Mouse (Mus musculus) lung, embryonic 15.5 days (tissue): ENCODE measurements around the gene Kctd2. TPM values are rescaled to one million over a fixed set of nuclear protein-coding genes. Genes with fewer than 3 reads are reported as not detected.

Source experiments
- ATAC-seq: fragments of 200-750 bp; cut with Nextera tagmentation; 2 replicates; pipeline ENCODE4 v1.8.0; 2017; ENCODE audit warnings: moderate number of reproducible peaks, borderline replicate concordance; ENCODE audit not compliant: low FRiP score, low TSS enrichment; ENCODE audit errors: extremely low read depth
- H3K27ac ChIP-seq: fragments of 300-500 bp; sonication (generic); 2 replicates; pipeline ENCODE4 v1.5.1; 2015; ENCODE audit warnings: moderate library complexity, mild to moderate bottlenecking, inconsistent platforms
- H3K27me3 ChIP-seq: fragments of 300-500 bp; sonication (generic); 2 replicates; pipeline ENCODE4 v1.6.1; 2015; ENCODE audit warnings: inconsistent platforms
- H3K36me3 ChIP-seq: fragments of 300-500 bp; sonication (generic); 2 replicates; pipeline ENCODE4 v1.6.1; 2015; ENCODE audit warnings: inconsistent platforms
- H3K4me1 ChIP-seq: fragments of 300-500 bp; sonication (generic); 2 replicates; pipeline ENCODE4 v1.6.1; 2015; ENCODE audit warnings: inconsistent platforms
- H3K4me2 ChIP-seq: fragments of 300-500 bp; sonication (generic); 2 replicates; pipeline ENCODE4 v1.6.1; 2015; ENCODE audit warnings: inconsistent platforms, mild to moderate bottlenecking, moderate library complexity
- H3K4me3 ChIP-seq: fragments of 300-500 bp; sonication (generic); 2 replicates; pipeline ENCODE4 v1.5.1; 2015; ENCODE audit warnings: mild to moderate bottlenecking, inconsistent platforms
- H3K9ac ChIP-seq: fragments of 300-500 bp; sonication (generic); 2 replicates; pipeline ENCODE4 v1.6.1; 2015; ENCODE audit warnings: inconsistent platforms
- H3K9me3 ChIP-seq: fragments of 300-500 bp; sonication (generic); 2 replicates; pipeline ENCODE4 v1.6.1; 2016; ENCODE audit warnings: inconsistent platforms
- WGBS: fragments of 180-500 bp; shearing (Covaris S2); methylation state at CpG from one replicate; pipeline ENCODE4 v1.1.7; 2015; 5-methylcytosine and 5-hydroxymethylcytosine counted together
- polyA plus RNA-seq: library from polyadenylated mRNA; unstranded; fragments of >200 nt; fragmentation: Nextera tagmentation; extraction: Ambion mirVana; gene quantifications from 2 replicates; pipeline ENCODE4 v1.2.1, GENCODE M21; 2015

Kctd2 gene
- polyA plus RNA-seq, 1 experiment from 2014 or later = 17.8 TPM

DNA sequence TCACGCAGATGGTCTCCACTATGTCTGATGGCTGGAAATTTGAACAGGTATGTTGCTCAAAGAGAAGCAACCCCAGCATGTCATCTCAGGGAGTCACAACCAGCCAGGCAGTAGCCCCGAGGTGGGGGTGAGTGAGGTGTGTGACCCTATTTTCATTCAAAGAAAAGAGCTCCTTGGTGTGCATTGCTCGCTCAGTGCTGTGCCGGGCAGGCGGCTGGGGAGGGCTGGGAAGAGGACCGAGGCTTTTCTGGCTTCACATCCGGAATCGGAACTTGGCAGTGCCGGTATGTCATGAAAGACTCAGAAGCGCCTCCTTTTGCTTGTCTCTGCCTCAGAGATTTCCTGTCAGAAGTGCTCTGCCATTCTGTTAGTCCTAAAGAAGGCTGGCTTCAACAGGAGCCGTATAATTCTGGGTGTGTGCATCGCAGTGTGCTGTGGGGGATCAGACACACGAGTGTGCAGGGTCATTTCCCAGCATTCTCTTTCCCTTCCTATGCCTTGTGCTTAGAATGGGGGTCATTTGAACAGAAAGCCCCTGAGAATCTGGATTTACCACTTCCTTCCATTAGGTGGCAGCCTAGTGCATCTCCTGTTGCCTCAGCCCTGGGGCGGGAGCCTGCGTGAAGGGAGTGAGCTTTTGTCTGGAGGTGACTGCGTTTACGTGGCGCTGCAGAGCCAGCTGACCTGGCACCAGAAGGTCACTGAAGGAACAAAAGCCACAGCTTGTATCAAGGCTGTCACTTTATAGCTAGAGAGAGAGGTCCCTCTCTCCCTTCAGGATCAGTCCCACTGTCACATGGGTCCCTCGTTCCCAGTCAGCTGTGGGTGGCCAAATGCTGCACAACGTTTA, 7.8 kb downstream of the Kctd2 start:
- H3K36me3 ChIP-seq = peaks cover 57% of the 10 kb centered on the region

DNA sequence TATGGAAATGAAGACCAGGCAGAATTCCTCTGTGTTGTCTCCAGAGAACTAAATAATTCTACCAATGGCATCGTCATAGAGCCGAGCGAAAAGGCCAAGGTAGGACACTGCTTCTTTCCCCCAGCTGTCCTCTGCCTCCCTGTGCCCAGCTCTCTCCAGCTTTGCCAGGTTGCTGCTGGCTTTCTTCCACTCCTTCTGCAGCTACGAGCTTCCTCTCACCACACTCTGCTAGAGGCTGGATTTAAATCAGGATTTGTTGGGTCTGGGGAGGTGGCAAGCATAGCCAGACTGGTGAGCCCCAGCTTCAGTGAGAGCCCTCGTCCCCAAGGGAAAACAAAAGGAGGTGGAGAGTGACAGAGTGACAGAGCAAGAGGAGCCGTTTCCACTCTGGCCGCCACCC, 9.4 kb downstream of the Kctd2 start:
- Histone ChIP-seq H3K9me3 (no peaks in the 10 kb centered on the region), H3K4me1 (peaks cover 10% of the 10 kb centered on the region), H3K4me3 (no peak overlapping the region), H3K27ac (no peak overlapping the region), H3K9ac (no peak overlapping the region), H3K27me3 (no peaks in the 10 kb centered on the region), H3K36me3 (peaks cover 56% of the 10 kb centered on the region), H3K4me2 (no peak overlapping the region)
- 80% methylated on average over 7 of the region's 7 CpGs for WGBS
- no peak for ATAC-seq

More for the DNA sequence above, 7.8 kb downstream of the Kctd2 start:
- peak; percentile 65; the same call in 1 of the 2 replicates for ATAC-seq
- WGBS = 33% methylated on average over 20 of the region's 20 CpGs
- Histone ChIP-seq H3K27me3 (no peaks in the 10 kb centered on the region), H3K9me3 (no peaks in the 10 kb centered on the region), H3K27ac (peak overlapping the region; percentile 57), H3K4me2 (peak overlapping the region; percentile 25), H3K4me1 (peaks cover 10% of the 10 kb centered on the region), H3K9ac (no peak overlapping the region), H3K4me3 (no peak overlapping the region)

DNA sequence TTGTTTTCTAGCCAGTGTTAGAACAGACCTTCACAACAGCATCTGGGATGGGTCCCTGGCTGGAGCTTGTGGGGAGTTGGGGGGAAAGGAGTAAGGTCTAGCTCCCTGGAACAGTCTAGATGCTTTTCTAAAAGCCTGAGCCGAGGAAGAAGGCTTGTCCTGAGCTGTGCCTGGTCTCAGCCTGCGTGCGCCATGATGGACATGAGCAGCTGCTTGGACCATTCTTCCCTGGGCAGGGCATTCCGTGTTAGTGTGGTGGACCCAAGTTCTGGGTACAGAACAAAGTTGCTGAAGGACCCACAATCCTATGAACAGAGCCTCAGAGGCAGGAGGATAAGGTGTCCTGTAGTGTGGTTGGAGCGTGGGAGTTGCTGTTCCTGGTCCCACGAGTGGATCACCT, 10.6 kb downstream of the Kctd2 start:
- no peaks in the 10 kb centered on the region for H3K9me3 ChIP-seq
- H3K27ac ChIP-seq = no peak overlapping the region
- WGBS = 93% methylated on average over 6 of the region's 6 CpGs
- H3K27me3 ChIP-seq = no peaks in the 10 kb centered on the region
- peaks cover 16% of the 10 kb centered on the region for H3K4me1 ChIP-seq
- H3K9ac ChIP-seq = no peak overlapping the region
- peaks cover 51% of the 10 kb centered on the region for H3K36me3 ChIP-seq
- ATAC-seq = no peak
- H3K4me2 ChIP-seq = no peak overlapping the region
- H3K4me3 ChIP-seq = no peak overlapping the region

DNA sequence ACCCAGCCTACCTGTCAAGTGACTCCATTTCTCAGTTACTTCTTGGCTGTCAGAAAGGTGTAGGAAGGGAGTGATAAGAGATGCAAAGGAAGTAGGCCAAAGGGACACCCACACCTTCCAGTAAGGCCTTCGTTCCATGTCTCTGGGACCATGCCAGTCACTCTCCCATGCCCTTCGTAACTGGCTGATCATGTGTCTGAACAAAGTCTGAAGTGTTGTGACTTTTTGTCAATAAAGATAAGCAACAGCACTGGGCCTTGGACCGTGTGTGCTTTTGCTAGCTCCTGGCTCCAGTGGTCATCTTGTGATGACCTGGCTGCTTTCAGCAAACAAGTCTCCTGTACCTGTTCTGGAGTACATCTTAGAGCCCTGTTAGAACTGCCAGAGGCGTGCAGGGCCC, 12.9 kb downstream of the Kctd2 start:
- WGBS = 53% methylated on average over 4 of the region's 4 CpGs
- Histone ChIP-seq H3K9me3 (no peaks in the 10 kb centered on the region), H3K4me1 (peaks cover 17% of the 10 kb centered on the region), H3K27ac (no peak overlapping the region), H3K4me3 (no peak overlapping the region), H3K27me3 (no peaks in the 10 kb centered on the region), H3K9ac (no peak overlapping the region), H3K4me2 (no peak overlapping the region), H3K36me3 (peaks cover 39% of the 10 kb centered on the region)
- ATAC-seq = no peak

DNA sequence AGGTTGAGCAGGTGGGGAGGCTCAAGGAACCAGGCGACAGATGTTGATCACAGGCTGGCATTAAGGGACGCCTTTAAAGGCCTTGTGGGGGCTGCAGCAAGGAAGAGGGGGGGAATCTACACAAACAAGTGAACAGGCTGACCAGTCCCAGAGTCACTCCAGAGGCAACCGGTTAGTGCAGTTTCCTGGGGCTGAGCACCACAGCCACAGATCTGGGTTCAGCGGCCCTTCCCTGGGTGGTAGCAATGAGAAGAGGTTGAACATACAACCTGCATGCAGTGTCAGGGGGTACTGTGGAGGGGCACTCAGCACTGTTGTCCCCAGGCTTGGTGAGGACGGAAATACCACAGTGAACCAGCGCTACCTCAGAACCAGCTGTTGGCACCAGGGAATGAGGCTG, 13.4 kb downstream of the Kctd2 start:
- no peak for ATAC-seq
- Histone ChIP-seq H3K4me1 (peaks cover 14% of the 10 kb centered on the region), H3K9me3 (no peaks in the 10 kb centered on the region), H3K4me2 (no peak overlapping the region), H3K27me3 (no peaks in the 10 kb centered on the region), H3K9ac (no peak overlapping the region), H3K27ac (no peak overlapping the region), H3K36me3 (peaks cover 39% of the 10 kb centered on the region), H3K4me3 (no peak overlapping the region)
- WGBS = 56% methylated on average over 6 of the region's 6 CpGs

DNA sequence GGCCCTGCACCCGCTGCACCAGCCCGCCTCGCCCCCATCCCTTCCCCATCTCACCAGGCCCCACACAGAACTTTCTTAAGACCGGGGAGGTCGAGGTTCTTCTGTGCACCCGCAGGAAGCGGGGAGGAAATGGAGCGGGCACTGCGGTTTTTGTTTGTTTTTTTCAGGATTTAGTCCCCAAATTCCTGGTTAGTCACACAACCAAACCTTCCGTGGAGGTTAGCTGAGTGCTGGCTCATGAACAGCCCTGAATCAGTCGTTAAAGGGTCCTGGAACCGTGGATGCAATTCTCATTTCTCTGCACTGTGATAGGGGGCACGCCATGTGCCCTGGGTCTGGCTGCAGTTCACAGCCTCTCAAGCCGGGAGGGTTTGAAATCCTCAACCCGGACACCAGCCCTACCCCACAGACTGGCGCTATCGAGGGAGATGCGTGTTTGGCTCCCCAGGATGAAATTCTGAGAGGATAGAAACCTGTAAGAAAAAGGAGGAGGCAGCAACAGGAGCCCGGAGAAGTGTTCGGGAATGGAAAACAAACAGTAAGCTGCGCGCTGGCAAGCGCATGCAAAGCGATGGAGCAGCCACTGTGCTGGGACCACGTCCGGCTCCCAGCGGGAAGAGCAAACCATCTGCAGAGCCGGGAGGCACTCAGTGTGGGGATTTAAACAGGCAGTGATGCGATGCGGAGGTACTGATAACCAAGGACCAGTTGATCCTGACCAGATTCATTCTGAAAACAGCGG, 15.8 kb downstream of the Kctd2 start:
- no peaks in the 10 kb centered on the region for H3K9me3 ChIP-seq
- H3K27me3 ChIP-seq = no peaks in the 10 kb centered on the region
- H3K36me3 ChIP-seq = peaks cover 16% of the 10 kb centered on the region
- no peak for ATAC-seq
- H3K4me2 ChIP-seq = peak overlapping the region; percentile 63
- WGBS = 2% methylated on average over 31 of the region's 31 CpGs
- H3K9ac ChIP-seq = peak overlapping the region; percentile 27
- H3K4me3 ChIP-seq = peak overlapping the region; percentile 32
- H3K4me1 ChIP-seq = peaks cover 14% of the 10 kb centered on the region
- H3K27ac ChIP-seq = no peak overlapping the region

DNA sequence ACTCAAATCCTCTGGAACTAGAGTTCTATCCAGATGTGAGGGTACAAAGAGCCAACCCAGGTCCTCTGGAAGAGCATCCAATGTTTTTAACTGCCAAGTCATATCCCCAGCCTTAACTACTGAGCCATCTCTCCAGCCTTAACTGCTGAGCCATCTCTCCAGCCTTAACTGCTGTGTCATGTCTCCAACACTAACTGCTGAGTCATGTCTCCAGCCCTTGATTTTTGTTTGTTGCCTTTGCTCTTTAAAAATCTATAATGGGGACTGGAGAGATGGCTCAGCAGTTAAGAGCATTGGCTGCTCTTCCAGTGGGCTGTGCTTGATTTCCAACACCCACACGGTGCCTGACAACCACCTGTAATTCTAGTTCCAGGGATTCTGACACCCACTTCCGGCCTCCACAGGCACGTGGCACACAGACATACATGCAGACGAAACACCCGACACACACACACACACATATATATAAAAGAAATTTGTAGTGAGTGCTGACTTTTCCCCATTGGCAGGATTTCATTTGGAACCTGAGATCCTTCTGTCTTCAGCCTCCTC, 17.7 kb downstream of the Kctd2 start:
- Histone ChIP-seq H3K4me1 (peaks cover 14% of the 10 kb centered on the region), H3K36me3 (no peaks in the 10 kb centered on the region), H3K4me2 (no peak overlapping the region), H3K4me3 (no peak overlapping the region), H3K9me3 (no peaks in the 10 kb centered on the region), H3K27me3 (no peaks in the 10 kb centered on the region), H3K27ac (no peak overlapping the region), H3K9ac (no peak overlapping the region)
- WGBS = 61% methylated on average over 5 of the region's 5 CpGs
- ATAC-seq = no peak

DNA sequence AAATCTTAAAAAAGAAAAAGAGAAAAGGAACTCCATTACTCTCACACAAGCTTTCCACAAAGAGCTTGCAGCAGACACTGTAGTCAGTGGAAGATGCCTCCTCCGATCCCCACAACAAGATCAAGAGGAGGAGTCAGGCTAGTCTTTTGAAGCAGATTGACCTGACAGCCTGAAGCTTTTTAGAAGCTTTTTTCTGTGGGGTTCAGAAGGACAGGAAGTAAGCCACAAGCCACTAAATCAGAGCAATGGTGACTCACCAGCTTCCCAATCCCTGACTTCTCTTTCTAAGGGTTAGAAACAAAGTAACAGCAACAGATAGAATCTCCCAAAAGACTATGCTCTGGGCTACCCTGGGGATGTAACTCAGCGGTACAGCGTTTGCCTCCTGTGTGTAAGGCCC, 19.4 kb downstream of the Kctd2 start:
- no peak overlapping the region for H3K4me2 ChIP-seq
- peaks cover 14% of the 10 kb centered on the region for H3K4me1 ChIP-seq
- WGBS = 85% methylated on average over 3 of the region's 3 CpGs
- H3K9me3 ChIP-seq = no peaks in the 10 kb centered on the region
- no peaks in the 10 kb centered on the region for H3K36me3 ChIP-seq
- no peak for ATAC-seq
- H3K9ac ChIP-seq = no peak overlapping the region
- H3K27ac ChIP-seq = no peak overlapping the region
- no peak overlapping the region for H3K4me3 ChIP-seq
- H3K27me3 ChIP-seq = no peaks in the 10 kb centered on the region

DNA sequence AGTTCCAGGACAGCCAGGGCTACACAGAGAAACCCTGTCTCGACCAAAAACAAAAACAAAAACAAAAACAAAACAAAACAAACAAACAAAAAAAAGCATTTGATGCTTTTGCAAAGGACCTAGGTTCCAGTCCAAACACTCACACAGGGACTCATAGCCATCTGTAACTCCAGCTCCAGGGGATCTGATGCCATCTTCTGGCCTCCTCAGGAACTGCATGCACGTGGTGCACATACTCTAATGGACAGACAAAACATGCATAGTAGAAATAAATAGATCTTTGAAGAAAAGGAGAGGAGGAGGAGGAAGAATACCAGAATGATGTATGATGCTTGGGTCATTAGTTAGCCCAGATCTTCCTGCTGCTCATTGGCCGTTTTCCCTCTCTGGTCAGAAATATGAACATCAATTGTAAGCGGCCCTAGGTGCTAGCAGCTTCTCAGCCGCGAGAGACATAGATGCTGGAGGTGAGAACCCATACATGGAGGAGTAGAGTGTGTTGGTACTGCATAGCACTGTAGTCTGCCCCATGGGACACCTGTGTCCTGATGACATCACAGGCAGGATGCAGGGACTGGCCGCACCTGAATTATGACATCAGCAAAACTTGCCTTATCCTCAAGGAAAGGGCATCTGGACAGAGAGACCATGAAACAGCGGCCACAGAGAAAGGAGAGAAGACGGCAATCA, 20.1 kb downstream of the Kctd2 start, which contains the start of gene Trim80:
TSS of gene Trim80 (plus strand) at position 640 of the 690 bp plus-strand sequence.
- 92% methylated on average over 9 of the region's 9 CpGs for WGBS

DNA sequence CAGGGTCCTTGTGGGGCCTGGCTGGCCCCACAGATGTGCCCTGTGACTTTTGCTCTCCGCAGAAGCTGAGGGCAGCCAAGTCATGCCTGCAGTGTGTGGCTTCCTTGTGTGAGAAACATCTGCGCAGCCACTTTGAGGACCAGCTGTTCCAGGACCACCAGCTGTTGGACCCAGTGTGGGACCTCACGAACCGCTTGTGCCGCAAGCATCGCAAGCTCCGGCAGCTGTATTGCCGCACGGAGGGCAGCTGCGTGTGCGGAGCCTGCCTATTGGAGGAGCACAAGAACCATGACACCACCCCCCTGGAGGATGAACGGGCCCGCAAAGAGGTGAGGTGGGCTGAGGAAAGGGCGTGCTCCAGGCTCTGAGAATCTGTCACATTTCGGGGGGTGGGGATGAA, 21.5 kb downstream of the Kctd2 start:
- H3K4me2 ChIP-seq = no peak overlapping the region
- H3K4me3 ChIP-seq = no peak overlapping the region
- 34% methylated on average over 15 of the region's 15 CpGs for WGBS
- no peak overlapping the region for H3K27ac ChIP-seq
- H3K36me3 ChIP-seq = no peaks in the 10 kb centered on the region
- 0 out of 2 replicates have a peak, but pooled peaks cover 3% of the 10 kb centered on the region for H3K27me3 ChIP-seq
- peaks cover 2% of the 10 kb centered on the region for H3K4me1 ChIP-seq
- no peak overlapping the region for H3K9ac ChIP-seq
- ATAC-seq = no peak
- H3K9me3 ChIP-seq = no peaks in the 10 kb centered on the region

More for the DNA sequence above, 20.1 kb downstream of the Kctd2 start, which contains the start of gene Trim80:
- no peak within 1 kb of the TSS for H3K4me2 ChIP-seq
- no peak for ATAC-seq
- peaks cover 14% of the 10 kb centered on the region for H3K4me1 ChIP-seq
- H3K4me3 ChIP-seq = no peak within 1 kb of the TSS
- no peaks in the 10 kb centered on the region for H3K27me3 ChIP-seq
- H3K27ac ChIP-seq = no peak within 1 kb of the TSS
- H3K9me3 ChIP-seq = no peaks in the 10 kb centered on the region
- no peaks in the 10 kb centered on the region for H3K36me3 ChIP-seq
- no peak within 1 kb of the TSS for H3K9ac ChIP-seq

DNA sequence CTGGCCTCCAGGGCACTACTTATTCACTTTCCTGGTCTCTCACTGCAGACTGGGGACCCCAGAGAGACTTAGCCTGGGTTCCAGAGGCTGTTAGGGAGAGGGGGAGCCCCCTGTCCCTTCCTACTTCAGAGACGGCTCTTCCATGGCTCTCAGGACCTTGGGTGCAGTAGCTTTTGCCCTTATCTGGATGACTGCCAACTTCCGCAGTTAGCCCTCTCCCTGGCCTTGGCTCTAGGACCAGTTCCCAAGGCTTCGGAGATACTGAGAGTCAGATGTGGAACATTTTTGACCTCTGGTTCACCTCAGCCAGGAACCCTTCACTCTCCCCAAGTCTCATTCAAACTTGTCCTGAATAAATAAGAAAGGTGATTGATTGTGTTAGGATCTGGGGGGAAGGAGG, 27.0 kb downstream of the Kctd2 start:
- no peaks in the 10 kb centered on the region for H3K36me3 ChIP-seq
- no peak for ATAC-seq
- H3K27ac ChIP-seq = no peak overlapping the region
- peaks cover 6% of the 10 kb centered on the region; the same call in 1 of the 2 replicates for H3K4me1 ChIP-seq
- H3K27me3 ChIP-seq = 0 out of 2 replicates have a peak, but pooled peaks cover 3% of the 10 kb centered on the region
- H3K4me2 ChIP-seq = no peak overlapping the region
- H3K4me3 ChIP-seq = no peak overlapping the region
- 23% methylated on average over 3 of the region's 3 CpGs for WGBS
- H3K9me3 ChIP-seq = no peaks in the 10 kb centered on the region
- H3K9ac ChIP-seq = no peak overlapping the region
